Mouse (Mus musculus) heart, embryonic 14.5 days (tissue): ENCODE measurements at regions not wholly inside any gene's neighbourhood (a gene's known extent, or its start where the extent isn't known, plus 50 kb on each side); places are given as distances from the start of the nearest gene placed in this dataset.

ENCODE experiments used
- ATAC-seq: fragments of 200-750 bp; cut with Nextera tagmentation; 2 replicates; pipeline ENCODE4 v1.8.0; 2017; ENCODE audit warnings: low read depth, moderate TSS enrichment; ENCODE audit not compliant: insufficient number of reproducible peaks, insufficient read depth, low FRiP score
- H3K27ac ChIP-seq, 2 experiments: fragments of 200-500 bp in 1 of 2; fragments of 300-500 bp in 1 of 2; sonication (generic) in 1 of 2; replicated peaks in 1 of 2; 2 replicates each; pipeline ENCODE4 v1.5.1; 2012 to 2014; ENCODE audit warnings: low read depth in 2 of 2, low read length in 2 of 2, control low read depth in 1 of 2, mild to moderate bottlenecking in 1 of 2, mixed read lengths in 1 of 2; ENCODE audit not compliant: control insufficient read depth in 1 of 2, insufficient read depth in 1 of 2
- H3K27me3 ChIP-seq: fragments of 300-500 bp; sonication (generic); 2 replicates; pipeline ENCODE4 v1.6.1; 2014; ENCODE audit warnings: mild to moderate bottlenecking, low read length, control low read depth; ENCODE audit not compliant: control insufficient read depth, insufficient read depth
- H3K36me3 ChIP-seq: fragments of 300-500 bp; sonication (generic); 2 replicates; pipeline ENCODE4 v1.6.1; 2014; ENCODE audit warnings: mild to moderate bottlenecking, control low read depth, low read length, mixed read lengths; ENCODE audit not compliant: control insufficient read depth, insufficient read depth
- H3K4me1 ChIP-seq, 2 experiments: fragments of 200-500 bp in 1 of 2; fragments of 300-500 bp in 1 of 2; sonication (generic) in 1 of 2; 2 replicates each; pipeline ENCODE4 v1.6.1; 2012 to 2014; ENCODE audit warnings: low read length in 2 of 2, control low read depth in 1 of 2, mixed read lengths in 1 of 2; ENCODE audit not compliant: control insufficient read depth in 2 of 2, insufficient read depth in 2 of 2
- H3K4me2 ChIP-seq: fragments of 300-500 bp; sonication (generic); 2 replicates; pipeline ENCODE4 v1.6.1; 2014; ENCODE audit warnings: mild to moderate bottlenecking, low read length
- H3K4me3 ChIP-seq, 2 experiments: fragments of 200-500 bp in 1 of 2; fragments of 300-500 bp in 1 of 2; sonication (generic) in 1 of 2; 2 replicates each; pipeline ENCODE4 v1.5.1; 2012 to 2014; ENCODE audit warnings: low read length in 2 of 2, mild to moderate bottlenecking in 2 of 2, control low read depth in 1 of 2, low read depth in 1 of 2, moderate library complexity in 1 of 2; ENCODE audit not compliant: control insufficient read depth in 1 of 2, insufficient read depth in 1 of 2
- H3K9ac ChIP-seq: fragments of 300-500 bp; sonication (generic); 2 replicates; pipeline ENCODE4 v1.6.1; 2014; ENCODE audit warnings: mild to moderate bottlenecking, low read length
- H3K9me3 ChIP-seq: fragments of 300-500 bp; sonication (generic); 2 replicates; pipeline ENCODE4 v1.6.1; 2016; ENCODE audit warnings: low read length, control low read depth; ENCODE audit not compliant: control insufficient read depth
- WGBS: fragments of 180-500 bp; shearing (Covaris S2); extraction: QIAGEN DNeasy Blood & Tissue Kit; methylation state at CpG from one replicate; pipeline ENCODE4 v1.1.7; 2014; 5-methylcytosine and 5-hydroxymethylcytosine counted together

DNA sequence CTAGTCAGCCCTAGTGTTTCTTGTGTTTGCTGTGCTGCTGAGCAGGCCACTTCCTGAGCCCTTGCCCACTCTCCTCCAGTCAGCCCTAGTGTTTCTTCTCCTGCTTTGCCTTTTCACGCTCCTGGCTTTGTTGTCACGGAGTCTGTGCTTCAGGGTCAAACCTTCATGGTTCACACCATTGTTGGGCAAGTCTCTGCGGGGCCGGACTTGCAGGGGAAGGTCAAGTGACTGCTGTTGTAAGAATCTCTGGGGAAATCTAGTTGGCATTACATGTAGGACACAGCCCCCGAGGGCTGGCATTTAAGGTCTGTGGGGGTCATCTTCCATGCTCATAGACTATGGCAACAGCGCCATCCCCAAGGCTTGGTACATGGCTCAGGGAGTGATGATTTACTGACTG is 123.3 kb downstream of the Prox1 start:
- no peaks in the 10 kb centered on the region for H3K27me3 ChIP-seq
- no peak overlapping the region for H3K4me2 ChIP-seq
- ATAC-seq: no peak
- H3K4me3 ChIP-seq: no peak overlapping the region
- peaks cover 4 to 6% of the 10 kb centered on the region in 2 experiments; a peak in 3 of 4 replicates for H3K4me1 ChIP-seq
- no peaks in the 10 kb centered on the region for H3K36me3 ChIP-seq
- H3K9ac ChIP-seq: no peak overlapping the region
- WGBS: 84% methylated on average over 6 of the region's 6 CpGs
- H3K9me3 ChIP-seq: peaks cover 5% of the 10 kb centered on the region; the same call in 1 of the 2 replicates
- H3K27ac ChIP-seq: no peak overlapping the region

DNA sequence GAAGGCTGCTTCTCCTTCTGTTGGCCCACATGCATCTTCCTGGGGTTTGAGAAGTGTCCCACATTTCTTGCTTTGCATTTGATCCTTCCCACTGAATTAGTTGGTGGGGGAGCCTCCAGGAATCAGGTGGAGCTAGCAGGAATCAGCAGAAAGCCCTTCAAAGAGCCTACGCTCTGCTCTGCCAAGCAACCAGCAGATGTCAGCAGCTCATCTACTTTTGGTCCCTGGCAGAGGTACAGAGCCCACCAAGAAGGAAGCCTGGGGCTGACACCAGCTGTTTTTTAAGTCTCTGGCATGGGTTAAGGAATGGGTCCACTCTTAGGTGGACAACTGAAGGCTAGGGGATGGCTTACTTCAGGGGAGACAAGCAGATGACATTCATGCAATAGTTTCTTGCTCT is 123.6 kb upstream of the Smyd2 start:
- no peaks in the 10 kb centered on the region for H3K36me3 ChIP-seq
- no peak overlapping the region for H3K4me3 ChIP-seq
- H3K4me2 ChIP-seq: no peak overlapping the region
- H3K27ac ChIP-seq: no peak overlapping the region
- H3K27me3 ChIP-seq: no peaks in the 10 kb centered on the region
- WGBS: 11% methylated on average over 1 of the region's 1 CpGs
- H3K4me1 ChIP-seq: peaks cover 4 to 6% of the 10 kb centered on the region in 2 experiments; a peak in 3 of 4 replicates
- H3K9me3 ChIP-seq: peaks cover 5% of the 10 kb centered on the region; the same call in 1 of the 2 replicates
- H3K9ac ChIP-seq: no peak overlapping the region
- ATAC-seq: peak; percentile 39; the same call in 1 of the 2 replicates

DNA sequence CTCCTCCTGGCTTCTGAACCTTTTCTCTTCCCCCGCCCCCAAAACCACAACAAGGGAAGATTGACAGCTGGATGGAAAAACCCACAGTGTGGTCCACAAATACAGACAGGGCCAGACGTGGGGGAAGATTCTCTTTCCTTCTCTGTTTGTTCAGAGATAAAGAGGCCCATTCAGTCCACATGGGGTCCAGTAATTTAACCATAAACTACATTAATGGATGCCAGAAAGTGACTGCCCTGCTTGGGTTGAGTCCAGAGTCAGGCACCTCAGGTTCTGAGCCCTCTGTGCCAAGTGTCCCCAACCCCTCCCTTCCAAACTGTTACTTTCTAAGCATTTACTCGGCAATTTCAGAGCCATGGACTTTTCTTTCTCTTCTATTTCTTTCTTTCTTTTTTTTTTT is 121.9 kb upstream of the Smyd2 start:
- H3K4me3 ChIP-seq: no peak overlapping the region
- H3K4me2 ChIP-seq: no peak overlapping the region
- H3K9ac ChIP-seq: no peak overlapping the region
- WGBS: 60% methylated on average over 3 of the region's 3 CpGs
- no peaks in the 10 kb centered on the region for H3K27me3 ChIP-seq
- H3K36me3 ChIP-seq: no peaks in the 10 kb centered on the region
- H3K27ac ChIP-seq: no peak overlapping the region
- no peak for ATAC-seq
- no peaks in the 10 kb centered on the region for H3K9me3 ChIP-seq
- peaks cover 4 to 6% of the 10 kb centered on the region in 2 experiments; a peak in 3 of 4 replicates for H3K4me1 ChIP-seq

DNA sequence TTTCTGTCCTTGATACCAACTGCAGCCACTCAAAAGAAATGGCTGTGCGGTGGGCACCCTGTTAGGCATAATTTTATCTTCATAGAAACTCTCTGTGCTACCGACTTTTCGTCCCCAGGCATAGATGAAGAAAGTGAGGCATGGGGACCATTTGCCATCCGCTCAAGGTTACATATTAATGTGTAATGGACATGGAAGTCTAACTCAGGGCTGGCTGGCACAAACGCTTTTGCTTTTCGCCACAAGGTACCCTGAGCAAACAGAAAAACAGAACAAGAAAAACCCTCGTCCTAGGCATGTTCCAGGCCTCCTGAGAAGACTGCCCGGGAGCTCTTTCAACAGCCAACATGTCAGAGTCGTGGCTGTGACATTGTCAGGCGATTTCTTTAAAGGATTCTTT is 121.0 kb upstream of the Smyd2 start:
- WGBS: 70% methylated on average over 10 of the region's 10 CpGs

DNA sequence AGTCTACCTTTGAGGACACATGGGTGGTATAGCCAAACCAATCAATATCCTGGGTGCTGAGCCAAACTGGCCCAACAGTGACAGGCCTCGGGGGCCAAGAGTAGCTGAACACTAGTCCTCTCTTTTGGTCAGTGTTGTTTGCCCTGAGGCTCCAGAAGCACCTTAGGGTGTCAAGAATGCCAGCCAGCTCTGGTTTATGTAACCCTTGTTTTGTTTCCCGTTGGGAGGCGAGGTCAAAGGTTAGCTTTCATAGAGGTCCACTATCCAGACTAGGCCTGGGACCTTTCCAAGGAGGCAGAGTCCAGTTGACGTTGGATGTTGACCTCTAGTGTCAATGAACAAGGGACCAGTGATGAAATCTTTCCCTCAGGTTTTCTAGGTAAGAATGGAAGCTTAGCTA is 120.0 kb upstream of the Smyd2 start:
- Histone ChIP-seq H3K27me3 (no peaks in the 10 kb centered on the region), H3K4me3 (no peak overlapping the region), H3K4me1 (peaks cover 4 to 13% of the 10 kb centered on the region in 2 experiments), H3K36me3 (no peaks in the 10 kb centered on the region), H3K9me3 (no peaks in the 10 kb centered on the region), H3K4me2 (no peak overlapping the region), H3K9ac (no peak overlapping the region), H3K27ac (no peak overlapping the region)
- ATAC-seq: no peak
- 68% methylated on average over 4 of the region's 4 CpGs for whole genome bisulfite sequencing

More for the DNA sequence above, 121.0 kb upstream of the Smyd2 start:
- H3K9ac ChIP-seq: no peak overlapping the region
- no peaks in the 10 kb centered on the region for H3K27me3 ChIP-seq
- peaks cover under 1 to 6% of the 10 kb centered on the region in 2 experiments for H3K4me1 ChIP-seq
- no peak for ATAC-seq
- no peaks in the 10 kb centered on the region for H3K36me3 ChIP-seq
- H3K4me3 ChIP-seq: no peak overlapping the region
- H3K9me3 ChIP-seq: no peaks in the 10 kb centered on the region
- H3K27ac ChIP-seq: no peak overlapping the region
- H3K4me2 ChIP-seq: no peak overlapping the region

DNA sequence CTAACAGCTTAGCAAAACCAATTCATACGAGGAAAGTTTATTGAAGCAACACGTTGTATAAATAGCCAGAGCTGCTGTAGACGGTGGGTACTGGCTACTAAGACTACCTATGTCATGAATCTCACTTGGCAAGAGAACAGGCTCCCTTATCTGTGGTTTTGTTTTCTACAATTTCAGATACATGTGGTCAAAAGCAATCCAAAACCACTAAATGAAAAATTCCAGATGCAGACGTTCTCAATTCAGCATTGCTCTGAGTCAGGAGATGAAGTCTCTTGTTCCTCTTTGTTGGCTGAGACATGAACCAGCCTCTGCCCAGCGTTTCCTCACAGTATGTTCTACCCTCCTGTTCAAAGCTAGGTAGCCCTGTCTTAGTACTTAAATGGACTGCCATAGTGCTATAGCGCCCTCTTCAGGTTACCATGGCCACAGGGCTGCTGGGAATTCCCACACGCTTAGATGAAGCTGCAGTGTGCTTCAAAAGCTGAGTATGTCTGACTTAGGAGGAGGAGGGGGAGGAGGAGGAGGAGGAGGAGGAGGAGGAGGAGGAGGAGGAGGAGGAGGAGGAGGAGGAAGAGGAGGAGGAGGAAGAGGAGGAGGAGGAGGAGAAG is 119.0 kb upstream of the Smyd2 start:
- Histone ChIP-seq H3K36me3 (no peaks in the 10 kb centered on the region), H3K27ac (no peak overlapping the region), H3K27me3 (no peaks in the 10 kb centered on the region), H3K9me3 (no peaks in the 10 kb centered on the region), H3K4me3 (no peak overlapping the region), H3K4me1 (peaks cover 4 to 13% of the 10 kb centered on the region in 2 experiments), H3K4me2 (no peak overlapping the region), H3K9ac (no peak overlapping the region)
- no peak for ATAC-seq
- WGBS: 62% methylated on average over 7 of the region's 7 CpGs

DNA sequence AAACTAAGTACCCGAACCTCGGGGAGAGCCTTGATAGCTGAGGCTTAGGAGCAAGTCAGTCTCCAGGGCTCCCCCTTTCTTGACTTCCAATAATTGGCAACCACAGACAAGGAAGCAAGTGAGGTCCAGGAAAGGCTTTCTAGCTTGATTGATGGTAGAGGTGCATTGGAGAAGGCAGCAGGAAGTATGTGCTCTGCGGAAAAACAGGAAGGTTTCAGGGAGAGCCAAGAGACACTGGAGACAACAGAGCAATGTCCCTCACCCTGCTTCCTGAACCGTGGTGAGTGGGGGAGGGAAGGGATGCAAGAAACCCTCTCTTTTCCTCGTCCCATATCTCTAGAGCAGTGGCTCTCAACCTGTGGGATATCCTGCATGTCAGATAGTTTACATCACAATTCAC is 115.9 kb upstream of the Smyd2 start:
- H3K9me3 ChIP-seq: no peaks in the 10 kb centered on the region
- 23% methylated on average over 5 of the region's 5 CpGs for WGBS
- no peak overlapping the region for H3K4me2 ChIP-seq
- no peaks in the 10 kb centered on the region for H3K36me3 ChIP-seq
- peak overlapping the region in 1 of 2 experiments; percentile 24; a peak in 1 of 4 replicates for H3K27ac ChIP-seq
- no peak overlapping the region for H3K4me3 ChIP-seq
- H3K4me1 ChIP-seq: peaks cover 10 to 21% of the 10 kb centered on the region in 2 experiments
- H3K9ac ChIP-seq: no peak overlapping the region
- no peaks in the 10 kb centered on the region for H3K27me3 ChIP-seq
- ATAC-seq: no peak; the same call in 1 of the 2 replicates

DNA sequence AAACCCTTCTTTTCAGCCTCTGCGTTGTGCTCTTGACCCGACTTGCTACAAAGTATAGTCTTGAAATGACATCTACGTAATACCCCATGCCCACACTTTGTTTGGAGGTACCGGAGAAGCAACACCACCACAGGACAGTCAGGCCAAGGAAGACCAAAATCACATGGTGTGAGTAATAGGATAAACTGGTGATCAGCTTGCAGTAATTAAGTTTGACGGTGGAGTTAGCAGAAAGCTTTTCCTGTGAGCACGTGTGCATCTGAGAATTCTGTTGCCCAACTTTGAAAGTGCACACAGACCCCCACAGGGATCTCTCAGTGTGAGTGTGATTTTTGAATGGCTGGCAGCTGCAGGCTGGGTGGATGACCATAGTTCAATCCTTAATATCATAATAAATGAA is 114.6 kb upstream of the Smyd2 start:
- Histone ChIP-seq H3K4me1 (peaks cover 10 to 21% of the 10 kb centered on the region in 2 experiments), H3K9me3 (no peaks in the 10 kb centered on the region), H3K9ac (no peak overlapping the region), H3K4me2 (no peak overlapping the region), H3K36me3 (no peaks in the 10 kb centered on the region), H3K4me3 (no peak overlapping the region), H3K27ac (no peak overlapping the region), H3K27me3 (no peaks in the 10 kb centered on the region)
- WGBS: 79% methylated on average over 6 of the region's 6 CpGs
- ATAC-seq: no peak
